Mouse (Mus musculus): Measurements from ENCODE around the gene Gcfc2. TPM values are rescaled to one million over a fixed set of nuclear protein-coding genes. Genes with fewer than 3 reads are reported as not detected.

Gcfc2 gene
- total and polyA plus RNA-seq, 2 experiments from 2014 or later, result 5.2 to 9.8 TPM

DNA sequence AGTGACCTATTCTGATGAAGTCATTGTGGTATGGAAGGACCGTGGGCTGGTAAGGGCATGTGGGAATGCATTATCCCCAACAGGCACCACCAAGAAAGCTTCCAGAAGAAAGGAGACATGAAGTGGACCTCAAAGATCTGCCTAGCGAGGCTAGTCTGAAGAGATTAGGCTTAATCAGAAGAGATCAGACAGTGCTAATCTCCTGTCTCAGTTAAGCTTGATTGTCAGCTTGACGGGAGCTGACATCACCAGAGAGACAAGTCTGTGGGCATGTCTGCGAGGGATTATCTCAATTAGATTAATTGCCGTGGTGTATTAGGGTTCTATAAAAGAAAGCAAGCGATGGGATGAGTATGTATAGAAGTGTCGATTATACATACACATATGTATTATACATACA lies 47.7 kb downstream of the Gcfc2 start:
- no peak overlapping the region for H3K27ac ChIP-seq
- H3K4me2 ChIP-seq (ENCODE audit: low read depth, low read length), result no peak overlapping the region
- no peak for TF ChIP-seq CTCF (IDR thresholded peaks at IDR 0.05; ENCODE audit: low read depth)
- H3K9ac ChIP-seq (replicated peaks; ENCODE audit: low read length), result no peak overlapping the region
- DNase-seq (ENCODE audit: low spot score) (no peak), ATAC-seq (no peak)
- no peaks in the 10 kb centered on the region for H3K4me1 ChIP-seq (ENCODE audit: insufficient read depth, low read length)
- H3K4me3 ChIP-seq (ENCODE audit: low read length), result no peak overlapping the region
- H3K9me3 ChIP-seq (ENCODE audit: low read length), result no peaks in the 10 kb centered on the region
- 74% methylated on average over 7 of the region's 7 CpGs for WGBS
- H3K27me3 ChIP-seq (ENCODE audit: insufficient read depth, low read length), result no peaks in the 10 kb centered on the region
- H3K36me3 ChIP-seq (ENCODE audit: insufficient read depth, low read length), result no peaks in the 10 kb centered on the region

DNA sequence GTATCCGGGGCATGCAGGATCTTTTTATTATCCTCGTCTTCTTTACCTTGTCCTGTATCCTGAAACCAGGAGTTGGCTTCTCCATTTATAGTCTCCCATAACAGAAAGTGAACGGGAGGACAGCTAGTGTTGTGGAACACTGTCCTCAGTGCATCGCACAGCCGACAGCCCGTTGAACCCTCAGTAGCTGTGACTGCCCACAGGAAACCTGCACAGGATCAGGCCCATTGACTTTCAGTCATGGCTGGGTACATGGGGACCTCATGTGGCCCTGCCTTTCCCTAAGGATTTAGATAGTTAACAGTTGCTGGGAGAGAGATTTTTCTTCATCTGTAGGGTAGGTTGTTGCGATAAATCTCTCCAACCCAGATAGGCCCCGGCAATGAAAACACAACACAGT lies 49.1 kb downstream of the Gcfc2 start:
- WGBS, result 89% methylated on average over 8 of the region's 8 CpGs
- Histone ChIP-seq H3K9ac (replicated peaks; ENCODE audit: low read length) (no peak overlapping the region), H3K27ac (no peak overlapping the region), H3K27me3 (ENCODE audit: insufficient read depth, low read length) (no peaks in the 10 kb centered on the region), H3K4me3 (ENCODE audit: low read length) (no peak overlapping the region), H3K4me1 (ENCODE audit: insufficient read depth, low read length) (no peaks in the 10 kb centered on the region), H3K4me2 (ENCODE audit: low read depth, low read length) (no peak overlapping the region), H3K9me3 (ENCODE audit: low read length) (no peaks in the 10 kb centered on the region), H3K36me3 (ENCODE audit: insufficient read depth, low read length) (no peaks in the 10 kb centered on the region)
- no peak for DNase-seq (ENCODE audit: low spot score)
- no peak for TF ChIP-seq CTCF (IDR thresholded peaks at IDR 0.05; ENCODE audit: low read depth)
- ATAC-seq, result no peak

DNA sequence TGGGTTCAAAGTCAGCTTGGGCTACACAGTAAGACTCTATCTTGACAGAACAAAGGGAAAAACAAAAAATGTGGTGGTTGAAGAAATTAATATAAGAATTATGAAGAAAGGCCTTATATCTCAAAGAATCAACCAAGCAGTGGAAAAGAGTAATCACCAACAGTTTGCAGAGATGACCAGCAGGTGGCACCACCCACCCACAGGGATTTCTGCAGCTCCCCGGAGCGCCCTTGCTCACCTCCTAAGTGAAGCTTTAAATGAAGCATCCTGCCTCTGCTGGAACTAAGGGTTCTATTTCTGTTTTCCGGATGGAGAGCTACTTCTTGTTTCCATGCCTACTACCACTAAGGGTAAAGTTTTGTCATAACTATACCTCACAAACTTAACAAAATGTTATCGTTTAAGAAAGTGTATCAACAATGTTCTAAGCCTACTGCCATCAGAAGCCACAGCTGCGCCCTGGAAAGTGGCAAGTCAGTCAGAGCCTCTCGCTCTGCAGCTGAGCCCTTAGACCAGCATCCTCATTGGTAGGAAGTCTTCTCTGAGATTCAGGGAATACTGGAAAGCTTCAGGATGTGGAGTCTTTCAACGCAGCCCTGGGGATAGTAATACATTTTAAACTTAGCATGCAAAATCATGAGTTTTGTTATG lies 52.6 kb downstream of the Gcfc2 start:
- Histone ChIP-seq H3K9me3 (ENCODE audit: low read length) (no peaks in the 10 kb centered on the region), H3K4me3 (ENCODE audit: low read length) (no peak overlapping the region), H3K4me1 (ENCODE audit: insufficient read depth, low read length) (no peaks in the 10 kb centered on the region), H3K27ac (no peak overlapping the region), H3K9ac (replicated peaks; ENCODE audit: low read length) (no peak overlapping the region), H3K27me3 (ENCODE audit: insufficient read depth, low read length) (no peaks in the 10 kb centered on the region), H3K4me2 (ENCODE audit: low read depth, low read length) (no peak overlapping the region), H3K36me3 (ENCODE audit: insufficient read depth, low read length) (no peaks in the 10 kb centered on the region)
- ATAC-seq (peak; percentile 73; the same call in 1 of the 2 replicates), DNase-seq (ENCODE audit: low spot score) (peak; percentile 84)
- peak; percentile 94 for TF ChIP-seq CTCF (IDR thresholded peaks at IDR 0.05; ENCODE audit: low read depth)
- WGBS, result 34% methylated on average over 7 of the region's 7 CpGs

DNA sequence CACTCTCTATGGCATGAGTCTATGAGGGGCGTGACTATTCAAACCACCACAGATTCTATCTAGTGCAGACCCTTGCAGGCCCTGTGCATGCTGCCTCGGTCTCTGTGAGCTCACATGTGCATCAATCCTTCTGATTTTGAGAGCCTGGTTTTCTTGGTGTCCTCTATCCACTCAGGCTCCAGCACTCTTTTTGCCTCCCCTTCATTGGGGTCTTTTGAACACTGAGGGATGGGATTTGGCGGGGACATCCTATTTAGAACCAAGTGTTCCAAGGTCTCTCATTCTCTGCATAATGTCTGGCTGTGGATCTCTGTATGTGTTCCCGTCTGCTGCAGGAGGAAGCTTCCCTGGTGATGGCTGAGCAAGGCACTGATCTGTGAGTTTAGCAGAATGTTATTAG lies 55.8 kb downstream of the Gcfc2 start:
- WGBS, result 87% methylated on average over 4 of the region's 4 CpGs
- no peak for ATAC-seq
- DNase-seq (ENCODE audit: low spot score), result no peak

DNA sequence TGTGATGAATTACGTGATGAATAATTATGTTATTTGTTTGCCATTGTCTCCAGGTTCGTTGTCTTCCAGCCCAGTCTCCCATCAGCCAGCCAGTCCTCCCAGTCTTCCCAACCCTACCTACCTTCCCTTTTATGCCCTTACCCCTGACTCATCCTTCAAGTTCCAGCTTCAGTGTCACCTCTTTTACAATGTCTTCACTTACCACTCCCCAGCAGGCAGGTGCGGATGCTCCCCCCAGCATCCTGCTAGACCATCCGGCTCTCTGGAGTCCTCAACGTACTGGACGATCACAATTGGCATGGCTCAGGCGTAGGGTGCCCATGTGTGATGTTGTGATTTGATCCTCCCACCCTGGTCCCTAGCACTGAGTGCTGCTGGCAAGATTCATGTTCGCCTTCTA lies 62.7 kb downstream of the Gcfc2 start:
- DNase-seq (ENCODE audit: low spot score) (no peak), ATAC-seq (no peak)
- Histone ChIP-seq H3K9ac (replicated peaks; ENCODE audit: low read length) (no peak overlapping the region), H3K4me2 (ENCODE audit: low read depth, low read length) (no peak overlapping the region), H3K9me3 (ENCODE audit: low read length) (no peaks in the 10 kb centered on the region), H3K4me3 (ENCODE audit: low read length) (no peak overlapping the region), H3K27ac (no peak overlapping the region), H3K4me1 (ENCODE audit: insufficient read depth, low read length) (no peaks in the 10 kb centered on the region), H3K36me3 (ENCODE audit: insufficient read depth, low read length) (no peaks in the 10 kb centered on the region), H3K27me3 (ENCODE audit: insufficient read depth, low read length) (no peaks in the 10 kb centered on the region)
- 91% methylated on average over 8 of the region's 8 CpGs for WGBS
- TF ChIP-seq CTCF (IDR thresholded peaks at IDR 0.05; ENCODE audit: low read depth), result no peak

More for the DNA sequence above, 55.8 kb downstream of the Gcfc2 start:
- Histone ChIP-seq H3K36me3 (ENCODE audit: insufficient read depth, low read length) (no peaks in the 10 kb centered on the region), H3K27me3 (ENCODE audit: insufficient read depth, low read length) (no peaks in the 10 kb centered on the region), H3K9me3 (ENCODE audit: low read length) (no peaks in the 10 kb centered on the region), H3K4me1 (ENCODE audit: insufficient read depth, low read length) (no peaks in the 10 kb centered on the region), H3K4me2 (ENCODE audit: low read depth, low read length) (no peak overlapping the region), H3K27ac (no peak overlapping the region), H3K4me3 (ENCODE audit: low read length) (no peak overlapping the region), H3K9ac (replicated peaks; ENCODE audit: low read length) (no peak overlapping the region)
- TF ChIP-seq CTCF (IDR thresholded peaks at IDR 0.05; ENCODE audit: low read depth), result no peak

DNA sequence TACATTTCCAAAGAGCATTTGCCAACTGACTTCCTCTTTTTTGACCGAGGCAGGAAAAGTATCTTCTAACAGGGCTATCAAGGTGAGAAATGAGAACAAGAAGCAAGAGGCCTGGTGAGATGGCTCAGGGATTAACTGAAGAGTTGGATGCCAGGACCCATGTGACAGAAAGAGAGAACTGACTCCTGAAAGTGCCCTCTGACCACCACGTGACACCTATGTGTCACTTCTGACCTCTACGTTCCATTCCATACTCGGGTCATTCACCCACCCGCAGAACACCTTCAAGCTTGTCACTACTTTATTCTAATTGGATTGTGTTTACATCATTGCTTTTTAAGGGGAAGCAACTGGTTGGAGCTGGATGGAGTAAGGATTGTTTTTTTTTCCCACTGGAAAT lies 63.1 kb downstream of the Gcfc2 start:
- H3K4me2 ChIP-seq (ENCODE audit: low read depth, low read length), result no peak overlapping the region
- WGBS, result 50% methylated on average over 5 of the region's 5 CpGs
- no peaks in the 10 kb centered on the region for H3K4me1 ChIP-seq (ENCODE audit: insufficient read depth, low read length)
- TF ChIP-seq CTCF (IDR thresholded peaks at IDR 0.05; ENCODE audit: low read depth), result no peak
- no peak overlapping the region for H3K4me3 ChIP-seq (ENCODE audit: low read length)
- ATAC-seq, result no peak; the same call in 1 of the 2 replicates
- no peak overlapping the region for H3K9ac ChIP-seq (replicated peaks; ENCODE audit: low read length)
- no peak overlapping the region for H3K27ac ChIP-seq
- no peaks in the 10 kb centered on the region for H3K9me3 ChIP-seq (ENCODE audit: low read length)
- no peaks in the 10 kb centered on the region for H3K27me3 ChIP-seq (ENCODE audit: insufficient read depth, low read length)
- H3K36me3 ChIP-seq (ENCODE audit: insufficient read depth, low read length), result no peaks in the 10 kb centered on the region
- no peak for DNase-seq (ENCODE audit: low spot score)

DNA sequence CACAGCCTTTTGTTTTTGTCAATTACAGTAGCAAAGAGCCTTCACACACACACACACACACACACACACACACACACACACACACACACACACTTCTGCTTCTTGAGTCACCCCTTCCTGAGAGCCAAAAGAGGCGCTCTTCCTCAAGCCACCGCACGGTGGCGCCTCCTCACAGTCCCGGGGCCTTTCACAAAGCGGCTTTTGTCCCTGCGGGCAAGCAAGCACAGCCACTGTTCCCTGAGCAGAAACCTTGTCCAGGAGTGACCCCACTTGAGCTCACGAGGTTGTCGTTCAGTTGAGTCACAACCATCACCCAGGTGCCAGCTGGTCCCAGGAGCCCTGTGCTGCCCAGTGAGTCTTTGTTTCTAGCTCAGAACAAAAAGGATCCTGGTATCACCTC lies 63.5 kb downstream of the Gcfc2 start:
- H3K9ac ChIP-seq (replicated peaks; ENCODE audit: low read length), result no peak overlapping the region
- H3K9me3 ChIP-seq (ENCODE audit: low read length), result no peaks in the 10 kb centered on the region
- peak overlapping the region; percentile 54; the same call in 1 of the 2 replicates for H3K27ac ChIP-seq
- DNase-seq (ENCODE audit: low spot score), result peak; percentile 91
- 2% methylated on average over 9 of the region's 9 CpGs for WGBS
- no peaks in the 10 kb centered on the region for H3K27me3 ChIP-seq (ENCODE audit: insufficient read depth, low read length)
- H3K4me3 ChIP-seq (ENCODE audit: low read length), result no peak overlapping the region
- no peak overlapping the region for H3K4me2 ChIP-seq (ENCODE audit: low read depth, low read length)
- no peaks in the 10 kb centered on the region for H3K4me1 ChIP-seq (ENCODE audit: insufficient read depth, low read length)
- peak; percentile 95 for TF ChIP-seq CTCF (IDR thresholded peaks at IDR 0.05; ENCODE audit: low read depth)
- H3K36me3 ChIP-seq (ENCODE audit: insufficient read depth, low read length), result no peaks in the 10 kb centered on the region
- ATAC-seq, result peak; percentile 80

Data from hindbrain, postnatal 0 days (tissue).